Mouse (Mus musculus) cerebellum, postnatal 36 days (tissue): ENCODE results near the gene Col26a1.
A peak's percentile ranks its signal among the peaks of the same experiment; 100 is the strongest.

Experiments used
- DNase-seq, 2 experiments: peaks; one replicate each; pipeline ENCODE4 v3.0.0; 2021 to 2022; ENCODE audit warnings: mixed read lengths in 2 of 2

Col26a1 gene

GRCm38 (mm10) chr5:136882788-136883439, at the start of gene Col26a1:
Gene Col26a1 (minus strand): TSS chr5:136883209.
- DNase-seq = no peak

GRCm38 (mm10) chr5:136931896-136932295, 48.9 kb upstream of the Col26a1 start:
- DNase-seq = no peak

GRCm38 (mm10) chr5:136929073-136929472, 46.1 kb upstream of the Col26a1 start:
- peak; percentile 79 to 86 for DNase-seq

GRCm38 (mm10) chr5:136923751-136924478, 40.9 kb upstream of the Col26a1 start:
- no peak for DNase-seq

- no peak for DNase-seq
These were observed 39.8 kb upstream of the Col26a1 start for GRCm38 (mm10) chr5:136922830-136923229.

GRCm38 (mm10) chr5:136919546-136920301, 36.7 kb upstream of the Col26a1 start:
- DNase-seq = peak in 1 of 2 experiments; percentile 20

GRCm38 (mm10) chr5:136918655-136919472, 35.9 kb upstream of the Col26a1 start:
- DNase-seq = peak; percentile 66 to 81

GRCm38 (mm10) chr5:136917613-136918242, 34.7 kb upstream of the Col26a1 start:
- no peak for DNase-seq

GRCm38 (mm10) chr5:136914183-136914582, 31.2 kb upstream of the Col26a1 start:
- no peak for DNase-seq

GRCm38 (mm10) chr5:136907991-136908857, 25.2 kb upstream of the Col26a1 start, which contains the start of gene Ift22:
Gene Ift22 (plus strand): TSS chr5:136908150.
- DNase-seq = peak; percentile 93 to 98

GRCm38 (mm10) chr5:136907587-136907986, 24.6 kb upstream of the Col26a1 start:
- no peak for DNase-seq

GRCm38 (mm10) chr5:136905630-136906029, 22.6 kb upstream of the Col26a1 start:
- DNase-seq = peak in 1 of 2 experiments; percentile 20

- DNase-seq = no peak
These were observed 21.6 kb upstream of the Col26a1 start for GRCm38 (mm10) chr5:136904621-136905020.

GRCm38 (mm10) chr5:136895529-136895963, 12.5 kb upstream of the Col26a1 start:
- DNase-seq = no peak

- no peak for DNase-seq
These were observed 12.0 kb upstream of the Col26a1 start for GRCm38 (mm10) chr5:136894840-136895528.

GRCm38 (mm10) chr5:136888539-136889355, 5.7 kb upstream of the Col26a1 start:
- DNase-seq = no peak

GRCm38 (mm10) chr5:136886957-136887356, 3.9 kb upstream of the Col26a1 start:
- no peak for DNase-seq

- no peak for DNase-seq
These were observed 788 bp downstream of the Col26a1 start for GRCm38 (mm10) chr5:136882055-136882787.
